Mouse (Mus musculus) embryonic stem cell, embryonic (primary cell): ENCODE results near the gene Srpr.

Experiments
- CTCF ChIA-PET, 4 experiments: fragments of 300-600 bp in 2 of 4; fragments of 350-600 bp in 2 of 4; sonication (Branson Sonifier 250); formaldehyde crosslinking; loops; one replicate each; lab custom pipeline; 2022; ENCODE audit warnings: inconsistent platforms in 2 of 4; lab: Charles Lee
- POLR2A ChIA-PET, 4 experiments: fragments of 300-600 bp in 2 of 4; fragments of 350-600 bp in 2 of 4; sonication (Branson Sonifier 250); formaldehyde crosslinking; loops; one replicate each; lab custom pipeline; 2022; ENCODE audit warnings: antibody characterized with exemption in 4 of 4, inconsistent platforms in 1 of 4; lab: Charles Lee

The Srpr gene

GRCm38 (mm10) chr9:35176124-35176659 lies 23.8 kb upstream of the Srpr start:
- ChIA-PET POLR2A (interaction anchor here in 3 of 4 experiments (0.6 to 2.3 kb wide), 8 partner anchors 9 to 59 kb away, joined by 3 to 9 read pairs (median 4); partner anchors contain the start of genes Srpr (in 2 of the 3), Tirap (in 2 of the 3) and Foxred1 (in 1 of the 3)), CTCF (interaction anchor here in 1 of 4 experiments (1.2 kb wide), 1 partner anchor 23 kb away, joined by 3 read pairs; no protein-coding TSS in a partner anchor)

GRCm38 (mm10) chr9:35182832-35183231 lies 17.1 kb upstream of the Srpr start:
- ChIA-PET POLR2A (interaction anchor here in 1 of 4 experiments (0.6 to 2.3 kb wide), 5 partner anchors 15 to 1992 kb away, joined by 3 to 13 read pairs (median 4); partner anchors contain the start of gene Foxred1), CTCF (interaction anchor here in 2 of 4 experiments (0.6 to 1.2 kb wide), 2 partner anchors 17 to 217 kb away, joined by 3 read pairs; partner anchors contain the start of genes Srpr (in 1 of the 2) and Tirap (in 1 of the 2))

GRCm38 (mm10) chr9:35183359-35183758 lies 16.6 kb upstream of the Srpr start:
- CTCF ChIA-PET, result interaction anchor here in 1 of 4 experiments (1.2 kb wide), 1 partner anchor 16 kb away, joined by 3 read pairs; the partner anchor contains the start of genes Srpr and Tirap
- POLR2A ChIA-PET, result interaction anchor here in 3 of 4 experiments (0.7 to 2.3 kb wide), 7 partner anchors 9 to 151 kb away, joined by 3 to 13 read pairs (median 5); partner anchors contain the start of genes Foxred1 (in 3 of the 3), Srpr (in 1 of the 3) and Tirap (in 1 of the 3)

GRCm38 (mm10) chr9:35186430-35186829 lies 13.5 kb upstream of the Srpr start:
- ChIA-PET CTCF (interaction anchor here in 1 of 4 experiments (1.6 kb wide), 1 partner anchor 13 kb away, joined by 7 read pairs; the partner anchor contains the start of genes Srpr and Tirap), POLR2A (interaction anchor here in 2 of 4 experiments (0.7 to 1.9 kb wide), 3 partner anchors 24 to 144 kb away, joined by 3 to 12 read pairs (median 6); partner anchors contain the start of gene Foxred1 (in 2 of the 2))

GRCm38 (mm10) chr9:35187351-35187903 lies 12.5 kb upstream of the Srpr start:
- POLR2A ChIA-PET, result interaction anchor here in 2 of 4 experiments (1.0 to 4.4 kb wide), 3 partner anchors 12 to 76 kb away, joined by 3 to 24 read pairs (median 4); partner anchors contain the start of genes Srpr (in 2 of the 2) and Tirap (in 2 of the 2)
- CTCF ChIA-PET, result interaction anchor here in 2 of 4 experiments (0.6 to 1.6 kb wide), 2 partner anchors 12 kb away, joined by 4 to 7 read pairs; partner anchors contain the start of genes Srpr (in 2 of the 2) and Tirap (in 2 of the 2)

- ChIA-PET CTCF (interaction anchor here (0.7 to 2.7 kb wide), 5 partner anchors 11 to 93 kb away, joined by 3 to 19 read pairs (median 3); partner anchors contain the start of genes Srpr (in 3 of the 4) and Tirap (in 3 of the 4)), POLR2A (interaction anchor here in 3 of 4 experiments (0.6 to 4.4 kb wide), 10 partner anchors 9 to 172 kb away, joined by 3 to 24 read pairs (median 8); partner anchors contain the start of genes Srpr (in 3 of the 3), Tirap (in 3 of the 3) and Foxred1 (in 2 of the 3))
These were observed 11.3 kb upstream of the Srpr start for GRCm38 (mm10) chr9:35188700-35189099.

- POLR2A ChIA-PET, result interaction anchor here in 3 of 4 experiments (0.7 to 2.6 kb wide), 7 partner anchors 9 to 18 kb away, joined by 3 to 16 read pairs (median 4); partner anchors contain the start of gene Foxred1 (in 3 of the 3)
- CTCF ChIA-PET, result interaction anchor here in 1 of 4 experiments (0.6 kb wide), 2 partner anchors 11 to 72 kb away, joined by 3 to 5 read pairs; no protein-coding TSS in a partner anchor
These were observed 6.9 kb upstream of the Srpr start for GRCm38 (mm10) chr9:35192983-35193542.

GRCm38 (mm10) chr9:35194048-35194447 lies 5.9 kb upstream of the Srpr start:
- ChIA-PET CTCF (interaction anchor here in 1 of 4 experiments (0.6 kb wide), 1 partner anchor 71 kb away, joined by 3 read pairs; no protein-coding TSS in a partner anchor), POLR2A (interaction anchor here in 2 of 4 experiments (1.0 to 2.6 kb wide), 4 partner anchors 9 to 17 kb away, joined by 4 to 16 read pairs (median 6); partner anchors contain the start of gene Foxred1 (in 2 of the 2))

- CTCF ChIA-PET, result no interaction called here
- POLR2A ChIA-PET, result interaction anchor here (0.6 to 4.7 kb wide), 7 partner anchors 9 to 362 kb away, joined by 3 to 134 read pairs (median 4); partner anchors contain the start of gene Foxred1 (in 3 of the 4)
These were observed 2.4 kb upstream of the Srpr start for GRCm38 (mm10) chr9:35197625-35198024.

GRCm38 (mm10) chr9:35198351-35198750 lies 1.6 kb upstream of the Srpr start:
- CTCF ChIA-PET, result interaction anchor here in 1 of 4 experiments (2.9 kb wide), 1 partner anchor 9 kb away, joined by 19 read pairs; no protein-coding TSS in a partner anchor
- POLR2A ChIA-PET, result interaction anchor here in 3 of 4 experiments (0.6 to 5.0 kb wide), 13 partner anchors 9 to 164 kb away, joined by 3 to 134 read pairs (median 6); partner anchors contain the start of gene Foxred1 (in 3 of the 3)

- ChIA-PET POLR2A (interaction anchor here (0.5 to 5.0 kb wide), 44 partner anchors 9 to 360 kb away, joined by 3 to 134 read pairs (median 5); partner anchors contain the start of genes Foxred1 (in 4 of the 4), Dcps (in 1 of the 4), Fam118b (in 1 of the 4) and Rpusd4 (in 1 of the 4)), CTCF (interaction anchor here (0.5 to 2.9 kb wide), 57 partner anchors 8 to 1489 kb away, joined by 3 to 39 read pairs (median 4); partner anchors contain the start of genes Foxred1 (in 4 of the 4), Fam118b (in 2 of the 4), Rpusd4 (in 2 of the 4) and Gm1113 (in 1 of the 4))
These were observed 817 bp upstream of the Srpr start for GRCm38 (mm10) chr9:35198945-35199771.

GRCm38 (mm10) chr9:35200529-35201060 lies 620 bp downstream of the Srpr start:
- ChIA-PET POLR2A (interaction anchor here (0.7 to 5.0 kb wide), 28 partner anchors 9 to 329 kb away, joined by 3 to 134 read pairs (median 6); partner anchors contain the start of genes Foxred1 (in 4 of the 4), Fam118b (in 2 of the 4), Rpusd4 (in 2 of the 4) and Dcps (in 1 of the 4)), CTCF (interaction anchor here in 3 of 4 experiments (0.7 to 2.9 kb wide), 21 partner anchors 8 to 341 kb away, joined by 3 to 39 read pairs (median 4); partner anchors contain the start of genes Foxred1 (in 3 of the 3) and Gm1113 (in 1 of the 3))

GRCm38 (mm10) chr9:35203536-35203935 lies 3.6 kb downstream of the Srpr start:
- CTCF ChIA-PET, result interaction anchor here in 1 of 4 experiments (0.7 kb wide), 1 partner anchor 11 kb away, joined by 5 read pairs; no protein-coding TSS in a partner anchor
- POLR2A ChIA-PET, result interaction anchor here in 1 of 4 experiments (1.5 to 1.9 kb wide), 2 partner anchors 11 to 25 kb away, joined by 6 to 8 read pairs; no protein-coding TSS in a partner anchor

GRCm38 (mm10) chr9:35204421-35204820 lies 4.4 kb downstream of the Srpr start:
- ChIA-PET POLR2A (interaction anchor here in 1 of 4 experiments (1.9 kb wide), 1 partner anchor 26 kb away, joined by 6 read pairs; no protein-coding TSS in a partner anchor), CTCF (no interaction called here)
